Mouse (Mus musculus) ES-E14 (cell line): ENCODE measurements at regions not wholly inside any gene's neighbourhood (a gene's known extent, or its start where the extent isn't known, plus 50 kb on each side); places are given as distances from the start of the nearest gene placed in this dataset.

ENCODE experiments used
- CHD2 ChIP-seq: IDR thresholded peaks from 2 replicates; pipeline ENCODE4 v1.6.1; 2014; ENCODE audit warnings: mild to moderate bottlenecking, low read depth, low read length, inconsistent platforms
- MAFK ChIP-seq: IDR thresholded peaks from 2 replicates; pipeline ENCODE4 v1.6.1; 2014; ENCODE audit warnings: mild to moderate bottlenecking, low read depth, low read length, inconsistent platforms; ENCODE audit not compliant: insufficient read depth
- ZC3H11A ChIP-seq: IDR thresholded peaks from 2 replicates; pipeline ENCODE4 v1.6.1; 2012; ENCODE audit warnings: low read depth, mild to moderate bottlenecking, inconsistent platforms, low read length, borderline replicate concordance
- ZNF384 ChIP-seq: IDR thresholded peaks from 2 replicates; pipeline ENCODE4 v1.6.1; 2012; ENCODE audit warnings: low read depth, low read length, inconsistent platforms

DNA sequence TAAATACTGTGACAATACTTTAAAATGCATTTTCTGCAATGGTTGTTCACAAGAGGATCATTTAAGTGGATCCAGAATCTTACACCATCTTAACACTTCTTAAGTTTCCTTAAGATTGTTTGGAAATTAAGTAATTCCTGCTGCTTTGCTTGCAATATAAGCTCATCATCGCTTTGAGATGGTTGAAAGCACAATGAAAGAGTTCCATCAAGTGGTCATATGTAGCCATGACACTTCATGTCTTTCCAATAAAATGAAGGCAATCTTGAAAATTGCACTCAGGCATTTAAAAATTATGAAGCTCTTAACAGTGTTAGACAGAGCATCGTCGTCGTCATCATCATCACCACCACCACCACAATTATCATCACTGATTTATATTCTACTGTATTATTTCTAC is 223.8 kb downstream of the Lipi start:
- no peak for TF ChIP-seq ZC3H11A
- no peak for TF ChIP-seq ZNF384
- TF ChIP-seq CHD2 = no peak
- no peak for TF ChIP-seq MAFK
